Mouse (Mus musculus) testis, adult 2 months (tissue): ENCODE results near the gene Myo1d. TPM values are rescaled to one million over a fixed set of nuclear protein-coding genes. Genes with fewer than 3 reads are reported as not detected.

ENCODE experiments used
- H3K27ac ChIP-seq: fragments of 200-500 bp; 2 replicates; pipeline ENCODE4 v1.5.1; 2012; ENCODE audit warnings: low read depth, low read length; ENCODE audit not compliant: control insufficient read depth, insufficient read depth
- H3K27me3 ChIP-seq: fragments of 200-500 bp; 2 replicates; pipeline ENCODE4 v1.6.1; 2012; ENCODE audit warnings: mild to moderate bottlenecking, low read length, moderate library complexity; ENCODE audit not compliant: control insufficient read depth, insufficient read depth
- H3K36me3 ChIP-seq: fragments of 200-500 bp; 2 replicates; pipeline ENCODE4 v1.6.1; 2012; ENCODE audit warnings: mild to moderate bottlenecking, low read length; ENCODE audit not compliant: control insufficient read depth, insufficient read depth
- H3K4me1 ChIP-seq: fragments of 200-500 bp; 2 replicates; pipeline ENCODE4 v1.6.1; 2012; ENCODE audit warnings: low read length; ENCODE audit not compliant: control insufficient read depth, insufficient read depth
- H3K4me3 ChIP-seq: fragments of 200-500 bp; 2 replicates; pipeline ENCODE4 v1.5.1; 2012; ENCODE audit warnings: low read depth, mild to moderate bottlenecking, low read length, moderate library complexity, mixed read lengths; ENCODE audit not compliant: control insufficient read depth
- CTCF ChIP-seq: fragments of 200-500 bp; IDR thresholded peaks from 2 replicates; pipeline ENCODE4 v1.5.1; 2012; ENCODE audit warnings: low read depth, mild to moderate bottlenecking, inconsistent platforms, low read length, moderate library complexity; ENCODE audit not compliant: control insufficient read depth, insufficient read depth, insufficient replicate concordance
- POLR2A ChIP-seq: fragments of 200-500 bp; IDR thresholded peaks from 2 replicates; pipeline ENCODE4 v1.6.1; 2012; ENCODE audit warnings: low read depth, mild to moderate bottlenecking, inconsistent platforms, low read length, moderate library complexity; ENCODE audit not compliant: control insufficient read depth
- polyA plus RNA-seq: library from polyadenylated mRNA; depleted of rRNA; stranded (reverse); fragments of >200 nt; gene quantifications from 2 replicates; pipeline ENCODE4 v1.2.3, GENCODE M21; 2012

Gene Myo1d
- polyA plus RNA-seq, 1 experiment: 4.6 TPM

GRCm38 (mm10) chr11:80585761-80586160 lies 194.1 kb downstream of the Myo1d start:
- H3K27ac ChIP-seq: no peak overlapping the region
- no peaks in the 10 kb centered on the region for H3K4me1 ChIP-seq
- no peak for TF ChIP-seq POLR2A
- no peak for TF ChIP-seq CTCF
- no peak overlapping the region for H3K4me3 ChIP-seq
- H3K36me3 ChIP-seq: no peaks in the 10 kb centered on the region
- no peaks in the 10 kb centered on the region for H3K27me3 ChIP-seq

DNA sequence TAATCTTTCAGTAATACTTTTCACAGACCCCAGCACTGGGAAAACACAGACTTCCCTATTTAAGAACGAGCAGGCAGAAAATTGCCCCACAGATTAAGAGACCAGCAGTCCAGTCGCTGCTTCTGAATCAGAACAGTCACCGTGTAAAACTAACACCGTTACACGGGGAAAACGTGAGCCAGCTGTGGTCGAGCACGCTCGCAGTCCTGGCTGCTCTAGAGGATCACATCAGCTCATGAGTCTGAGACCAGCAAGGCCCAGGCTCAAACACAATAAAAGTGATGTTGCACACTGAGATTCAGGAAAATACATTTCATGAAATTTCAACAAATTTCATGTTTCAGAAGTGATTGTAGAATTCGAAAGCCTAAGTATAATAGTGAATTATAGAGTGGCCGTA lies 194.6 kb downstream of the Myo1d start:
- Histone ChIP-seq H3K4me1 (no peaks in the 10 kb centered on the region), H3K27ac (no peak overlapping the region), H3K27me3 (no peaks in the 10 kb centered on the region), H3K4me3 (no peak overlapping the region), H3K36me3 (no peaks in the 10 kb centered on the region)
- TF ChIP-seq CTCF (no peak), POLR2A (no peak)

DNA sequence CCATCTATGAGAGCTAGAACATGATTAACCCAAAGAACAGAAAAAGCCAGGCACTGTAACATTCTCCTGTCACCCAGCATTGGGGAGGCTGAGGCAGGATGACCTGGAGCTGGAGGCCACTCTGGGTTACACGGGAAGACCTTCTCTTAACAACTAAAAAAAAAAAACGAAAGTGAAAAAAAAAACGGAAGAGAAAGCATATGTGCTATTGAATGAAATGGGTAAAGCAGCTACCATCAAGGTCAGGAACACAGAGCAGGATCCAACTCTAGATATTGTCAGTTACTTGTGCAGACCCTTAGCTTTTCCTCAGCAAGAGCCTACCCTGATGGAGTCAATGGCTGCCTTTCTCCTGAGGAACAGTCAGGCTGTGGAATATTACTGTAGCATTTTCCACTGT lies 199.3 kb downstream of the Myo1d start:
- no peaks in the 10 kb centered on the region for H3K36me3 ChIP-seq
- no peak overlapping the region for H3K27ac ChIP-seq
- no peaks in the 10 kb centered on the region for H3K4me1 ChIP-seq
- TF ChIP-seq POLR2A (no peak), CTCF (no peak)
- no peaks in the 10 kb centered on the region for H3K27me3 ChIP-seq
- no peak overlapping the region for H3K4me3 ChIP-seq

GRCm38 (mm10) chr11:80577747-80578640 lies 201.8 kb downstream of the Myo1d start:
- H3K4me1 ChIP-seq: no peaks in the 10 kb centered on the region
- no peaks in the 10 kb centered on the region for H3K36me3 ChIP-seq
- TF ChIP-seq CTCF: no peak
- TF ChIP-seq POLR2A: no peak
- no peaks in the 10 kb centered on the region for H3K27me3 ChIP-seq
- H3K27ac ChIP-seq: no peak overlapping the region
- no peak overlapping the region for H3K4me3 ChIP-seq

GRCm38 (mm10) chr11:80575794-80576193 lies 204.0 kb downstream of the Myo1d start:
- Histone ChIP-seq H3K27ac (no peak overlapping the region), H3K27me3 (no peaks in the 10 kb centered on the region), H3K36me3 (no peaks in the 10 kb centered on the region), H3K4me3 (no peak overlapping the region), H3K4me1 (no peaks in the 10 kb centered on the region)
- TF ChIP-seq POLR2A (no peak), CTCF (no peak)

DNA sequence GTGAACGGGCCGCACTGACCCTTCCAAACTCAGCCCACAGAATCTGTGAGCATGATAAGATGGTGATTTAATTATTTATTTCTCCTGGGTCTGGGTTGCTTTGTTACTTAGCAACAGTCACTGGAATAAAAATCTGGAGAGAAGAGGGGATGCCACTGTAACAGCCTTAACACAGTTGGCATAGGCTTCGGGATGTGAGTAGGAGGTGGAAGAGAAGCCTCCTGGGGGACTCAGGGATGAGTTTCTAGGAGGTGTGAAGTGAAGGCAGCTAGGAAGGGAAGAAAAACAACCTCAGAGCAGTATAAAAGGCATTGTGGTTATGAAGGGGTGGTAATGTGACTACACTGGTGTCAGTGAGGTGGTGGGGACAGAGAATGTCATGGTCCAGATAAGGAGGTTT lies 213.5 kb downstream of the Myo1d start:
- no peak overlapping the region for H3K4me3 ChIP-seq
- peaks cover 11% of the 10 kb centered on the region for H3K4me1 ChIP-seq
- TF ChIP-seq POLR2A: no peak
- TF ChIP-seq CTCF: no peak
- no peak overlapping the region for H3K27ac ChIP-seq
- no peaks in the 10 kb centered on the region for H3K36me3 ChIP-seq
- no peaks in the 10 kb centered on the region for H3K27me3 ChIP-seq

DNA sequence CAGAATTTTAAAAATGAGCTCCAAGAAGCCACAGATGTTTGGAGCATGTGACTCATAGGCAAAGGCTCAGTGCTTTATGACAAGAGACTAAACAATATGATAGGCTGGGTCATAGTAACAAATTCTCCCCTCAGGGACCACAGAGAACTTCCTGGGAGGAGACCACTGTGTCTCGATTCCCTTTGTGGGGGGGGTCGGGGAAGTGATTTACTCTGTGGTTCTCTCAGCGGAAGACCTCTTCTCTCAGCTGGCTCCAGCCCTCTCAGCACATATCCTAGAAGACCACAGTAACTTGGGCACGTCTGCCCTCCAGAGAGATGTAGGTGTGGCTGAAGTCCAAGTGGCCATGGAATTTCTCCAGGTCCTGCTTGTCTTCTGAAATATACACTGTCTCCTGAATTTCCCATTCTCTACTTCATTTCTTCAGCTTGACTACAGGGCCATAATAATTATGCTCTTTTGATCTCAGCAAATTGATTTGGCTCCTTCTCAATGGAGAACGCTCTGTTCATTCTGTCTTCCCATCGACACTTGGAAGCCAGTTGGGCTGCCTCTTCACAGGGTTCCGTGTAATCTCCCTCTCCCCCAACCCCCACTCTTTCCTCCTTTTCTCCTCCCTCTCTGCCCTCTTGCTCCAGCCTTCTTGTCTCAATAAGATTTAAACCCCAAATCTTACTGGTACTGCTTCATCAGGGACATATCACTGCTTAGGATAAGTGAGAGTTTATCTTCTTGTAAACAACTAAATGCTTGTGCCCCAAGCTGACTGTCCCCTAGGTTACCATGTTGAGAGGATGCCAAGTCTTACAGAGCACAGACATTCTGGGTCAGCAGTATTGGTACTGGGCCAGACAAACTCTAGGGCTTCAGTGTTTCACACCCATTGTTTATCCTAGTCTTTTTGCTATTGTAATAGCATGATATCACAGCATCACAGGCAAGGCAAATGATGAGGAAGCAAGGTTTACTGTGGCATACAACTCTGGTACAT lies 214.6 kb downstream of the Myo1d start:
- Histone ChIP-seq H3K36me3 (no peaks in the 10 kb centered on the region), H3K27ac (no peak overlapping the region), H3K4me1 (peaks cover 11% of the 10 kb centered on the region), H3K27me3 (no peaks in the 10 kb centered on the region), H3K4me3 (no peak overlapping the region)
- TF ChIP-seq CTCF (no peak), POLR2A (no peak)
